Mouse (Mus musculus) bone marrow macrophage, adult 2 months (primary cell): ENCODE measurements around the gene Gstp1.

Experiments
- CTCF ChIP-seq: IDR thresholded peaks from 2 replicates; pipeline ENCODE4 v1.5.1; 2012; ENCODE audit warnings: low read depth, mild to moderate bottlenecking, low read length, moderate library complexity
- POLR2A ChIP-seq: IDR thresholded peaks from 2 replicates; pipeline ENCODE4 v1.6.1; 2012; ENCODE audit warnings: mild to moderate bottlenecking, low read depth, low read length, borderline replicate concordance

DNA sequence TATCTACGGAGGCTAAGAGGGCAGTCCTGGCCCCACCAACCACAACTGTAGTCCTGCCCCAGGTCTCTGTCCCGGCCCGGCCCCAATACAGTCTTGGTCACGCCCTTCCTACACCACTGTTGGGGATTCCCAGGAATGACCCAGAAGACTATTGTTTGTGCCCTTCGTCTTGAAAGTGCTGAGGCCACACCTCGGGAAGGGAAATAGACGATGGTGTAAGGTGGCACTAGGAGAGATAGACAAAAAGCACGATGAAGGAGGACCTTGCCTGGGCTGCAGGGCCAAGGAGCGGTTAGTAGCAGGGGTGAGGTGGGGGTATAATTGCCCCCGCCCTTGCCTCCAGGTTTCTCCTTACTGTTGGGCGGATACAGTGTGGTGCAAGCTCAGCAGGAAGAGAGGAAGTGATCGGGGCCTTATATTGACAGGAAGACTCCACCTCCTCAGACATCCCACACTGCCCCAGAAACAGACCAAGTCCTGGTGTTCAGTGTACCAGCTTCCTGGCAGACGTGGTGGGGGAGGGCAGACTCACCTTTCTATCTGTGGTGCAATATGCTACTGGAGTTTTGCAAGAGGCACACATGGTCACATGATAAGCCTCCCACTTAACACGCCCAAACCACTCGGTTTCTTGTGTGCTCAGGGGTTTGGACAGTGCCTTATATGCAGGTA is 21.4 kb upstream of the Gstp1 start, which contains the start of gene Gstp3:
- TF ChIP-seq CTCF (no peak), POLR2A (no peak)
